Mouse (Mus musculus) hindbrain, embryonic 12.5 days (tissue): ENCODE data around the gene Arf4. TPM values are rescaled to one million over a fixed set of nuclear protein-coding genes. Genes with fewer than 3 reads are reported as not detected.
"Not testable (repeated sequence)": the region's sequence is repeated elsewhere in the genome, so short reads cannot be mapped to it uniquely, and the experiment has no call there.

Experiments used
- ATAC-seq: fragments of 200-750 bp; cut with Nextera tagmentation; 2 replicates; pipeline ENCODE4 v1.8.0; 2017; ENCODE audit warnings: moderate TSS enrichment; ENCODE audit not compliant: low FRiP score
- H3K27ac ChIP-seq: fragments of 300-500 bp; sonication (generic); 2 replicates; pipeline ENCODE4 v1.5.1; 2016; ENCODE audit warnings: mild to moderate bottlenecking
- H3K27me3 ChIP-seq: fragments of 300-500 bp; sonication (generic); 2 replicates; pipeline ENCODE4 v1.6.1; 2016; ENCODE audit warnings: mild to moderate bottlenecking
- H3K36me3 ChIP-seq: fragments of 300-500 bp; sonication (generic); 2 replicates; pipeline ENCODE4 v1.6.1; 2016; ENCODE audit warnings: mild to moderate bottlenecking
- H3K4me1 ChIP-seq: fragments of 300-500 bp; sonication (generic); 2 replicates; pipeline ENCODE4 v1.6.1; 2016
- H3K4me2 ChIP-seq: fragments of 300-500 bp; sonication (generic); replicated peaks from 2 replicates; pipeline ENCODE4 v1.6.1; 2016; ENCODE audit warnings: mild to moderate bottlenecking
- H3K4me3 ChIP-seq: fragments of 300-500 bp; sonication (generic); 2 replicates; pipeline ENCODE4 v1.5.1; 2016; ENCODE audit warnings: mild to moderate bottlenecking
- H3K9ac ChIP-seq: fragments of 300-500 bp; sonication (generic); 2 replicates; pipeline ENCODE4 v1.6.1; 2016; ENCODE audit warnings: mild to moderate bottlenecking, moderate library complexity
- H3K9me3 ChIP-seq: fragments of 300-500 bp; sonication (generic); replicated peaks from 2 replicates; pipeline ENCODE4 v1.6.1; 2016; ENCODE audit warnings: mild to moderate bottlenecking
- WGBS: fragments of 180-500 bp; shearing (Covaris S2); methylation state at CpG from one replicate; pipeline ENCODE4 v1.1.7; 2016; 5-methylcytosine and 5-hydroxymethylcytosine counted together
- microRNA-seq: library from miRNA; unstranded; fragments of <30 nt; microRNA quantifications from one replicate; pipeline ENCODE4, GENCODE M21; 2017
- polyA plus RNA-seq: library from polyadenylated mRNA; unstranded; fragments of >200 nt; fragmentation: Nextera tagmentation; extraction: Ambion mirVana; gene quantifications from 2 replicates; pipeline ENCODE4 v1.2.1, GENCODE M21; 2016

The Arf4 gene
- polyA plus RNA-seq, 1 experiment from 2014 or later: 556 TPM

- H3K4me1 ChIP-seq, H3K9me3 ChIP-seq, H3K4me2 ChIP-seq, H3K27me3 ChIP-seq, ATAC-seq, H3K9ac ChIP-seq, H3K4me3 ChIP-seq, H3K36me3 ChIP-seq, H3K27ac ChIP-seq: not testable (repeated sequence)
- WGBS: 82% methylated on average over 5 of the region's 5 CpGs
Measured at GRCm38 (mm10) chr14:26705246-26705645, 67.4 kb downstream of the Arf4 start.

Small RNA genes within 50 kb of the gene (microRNA-seq; reads per million reads assigned to microRNA genes)
- gene Mir7672: not detected

Other genes starting within 250 kb of the Arf4 start
- 24.9 and 25.5 TPM in 2 replicates for gene Slmap, start 103.1 kb upstream of the Arf4 start, polyA plus RNA-seq
- gene Dennd6a, start 64.2 kb upstream of the Arf4 start, polyA plus RNA-seq: 28.9 and 32.7 TPM in 2 replicates
- 12.3 and 12.4 TPM in 2 replicates for gene Pde12, start 31.8 kb downstream of the Arf4 start, polyA plus RNA-seq
- gene Dnah12, start 55.2 kb downstream of the Arf4 start, polyA plus RNA-seq: 0.08 and 0.26 TPM in 2 replicates